Mouse (Mus musculus) frontal cortex, postnatal 10 days (tissue): ENCODE data around the gene Gbf1.

Source experiments
- DNase-seq, 2 experiments: peaks; one replicate each; pipeline ENCODE4 v3.0.0; 2022; ENCODE audit warnings: low spot score in 2 of 2, mixed read lengths in 1 of 2

Gbf1 gene

GRCm38 (mm10) chr19:46328081-46329030 lies 176.0 kb downstream of the Gbf1 start, which contains the start of gene Fbxl15:
TSS of gene Fbxl15 (plus strand) at chr19:46328184.
- DNase-seq = peak; percentile 95 to 96

GRCm38 (mm10) chr19:46329031-46329641 lies 176.8 kb downstream of the Gbf1 start:
- no peak for DNase-seq

GRCm38 (mm10) chr19:46329951-46330350 lies 177.6 kb downstream of the Gbf1 start:
- peak in 1 of 2 experiments; percentile 78 for DNase-seq

DNA sequence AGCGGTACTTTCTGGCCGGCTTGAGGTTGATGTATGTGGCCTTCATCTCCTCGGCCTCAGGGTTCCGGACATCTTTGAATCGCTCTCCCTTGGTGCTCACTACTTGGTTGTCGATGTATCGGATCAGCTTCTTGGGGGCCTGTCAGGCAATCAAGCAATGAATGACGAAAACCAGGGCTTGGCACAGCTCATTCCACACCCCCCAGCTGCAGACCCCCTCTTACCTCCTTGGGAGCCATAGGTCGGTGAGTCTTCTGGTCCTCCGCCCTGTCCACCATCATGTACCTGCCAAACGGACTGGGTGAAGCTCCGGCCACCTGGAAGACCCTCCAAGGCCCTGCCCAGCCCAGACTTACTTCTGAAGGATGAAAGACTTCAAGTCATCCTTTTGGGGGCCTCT lies 178.4 kb downstream of the Gbf1 start:
- DNase-seq = no peak

- DNase-seq = no peak
These were observed 179.0 kb downstream of the Gbf1 start for GRCm38 (mm10) chr19:46331326-46331725.

DNA sequence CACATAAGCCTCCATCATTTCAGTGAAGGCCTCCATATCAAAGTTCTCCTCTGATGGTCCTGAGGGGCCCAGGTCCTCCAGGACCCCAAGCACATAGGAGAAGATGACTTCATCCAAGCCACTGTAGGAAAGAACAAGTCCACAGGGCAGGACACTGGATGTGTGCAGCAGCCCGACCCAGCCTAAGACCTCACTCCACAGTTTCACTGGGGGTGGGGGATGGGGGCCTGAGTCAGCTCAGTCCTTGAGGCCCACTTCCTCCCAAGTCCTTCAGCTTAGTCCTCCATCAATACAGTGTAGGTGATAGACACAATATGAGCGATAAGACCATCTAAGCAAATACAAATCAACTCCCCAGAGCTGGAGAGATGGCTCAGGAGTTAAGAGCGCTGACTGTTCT lies 179.6 kb downstream of the Gbf1 start:
- DNase-seq = no peak

GRCm38 (mm10) chr19:46332721-46333339 lies 180.5 kb downstream of the Gbf1 start:
- DNase-seq = no peak

DNA sequence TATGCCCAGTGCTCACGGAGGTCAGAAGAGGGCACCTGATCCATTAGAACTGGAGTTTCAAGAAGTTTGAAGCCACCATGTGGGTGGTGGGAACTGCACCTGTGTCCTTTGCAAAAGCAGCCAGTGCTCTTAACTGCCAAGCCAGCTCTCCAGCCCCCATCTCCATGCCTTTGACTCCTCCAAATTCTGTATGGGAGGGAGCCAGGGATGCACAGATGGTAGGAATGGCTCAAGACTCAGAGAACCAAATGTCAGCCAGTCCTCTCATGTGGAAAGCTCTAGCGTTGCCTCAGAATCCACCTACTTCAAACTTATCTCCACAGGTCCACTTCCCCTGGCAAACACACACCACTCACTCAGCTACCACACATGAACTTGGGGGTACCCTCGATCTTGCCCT lies 181.6 kb downstream of the Gbf1 start:
- no peak for DNase-seq
